Mouse (Mus musculus) G1E (cell line): ENCODE results near the gene Tjap1.

Source experiments
- CTCF ChIP-seq: IDR thresholded peaks from 2 replicates; pipeline ENCODE4 v1.5.1; 2012; ENCODE audit warnings: low read depth, low read length, inconsistent platforms, mixed read lengths
- POLR2AphosphoS5 ChIP-seq: IDR thresholded peaks from 2 replicates; pipeline ENCODE4 v1.6.1; 2012; ENCODE audit warnings: low read depth, low read length, inconsistent platforms; ENCODE audit not compliant: insufficient replicate concordance

GRCm38 (mm10) chr17:46255147-46255546 is 27.7 kb downstream of the Tjap1 start:
- TF ChIP-seq CTCF (no peak), POLR2AphosphoS5 (no peak)
